Mouse (Mus musculus): ENCODE results near the gene Adgrl2.

Adgrl2 gene

GRCm38 (mm10) chr3:148921966-148922587 is 68.3 kb downstream of the Adgrl2 start:
- no peak for DNase-seq (ENCODE audit: low spot score)

- no peak for DNase-seq (ENCODE audit: low spot score)
Observed at GRCm38 (mm10) chr3:148920881-148921280, 69.5 kb downstream of the Adgrl2 start.

GRCm38 (mm10) chr3:148918425-148918824 is 71.9 kb downstream of the Adgrl2 start:
- no peak for DNase-seq (ENCODE audit: low spot score)

GRCm38 (mm10) chr3:148917837-148918236 is 72.5 kb downstream of the Adgrl2 start:
- DNase-seq (ENCODE audit: low spot score), result no peak

GRCm38 (mm10) chr3:148916226-148916625 is 74.1 kb downstream of the Adgrl2 start:
- DNase-seq (ENCODE audit: low spot score), result no peak

GRCm38 (mm10) chr3:148912944-148913684 is 77.2 kb downstream of the Adgrl2 start:
- no peak for DNase-seq (ENCODE audit: low spot score)

- no peak for DNase-seq (ENCODE audit: low spot score)
Observed at GRCm38 (mm10) chr3:148912536-148912935, 77.8 kb downstream of the Adgrl2 start.

- no peak for DNase-seq (ENCODE audit: low spot score)
Observed at GRCm38 (mm10) chr3:148907873-148908272, 82.5 kb downstream of the Adgrl2 start.

GRCm38 (mm10) chr3:148907024-148907778 is 83.2 kb downstream of the Adgrl2 start:
- DNase-seq (ENCODE audit: low spot score), result no peak

- DNase-seq (ENCODE audit: low spot score), result no peak
Observed at GRCm38 (mm10) chr3:148905906-148906779, 84.2 kb downstream of the Adgrl2 start.

GRCm38 (mm10) chr3:148905435-148905834 is 84.9 kb downstream of the Adgrl2 start:
- DNase-seq (ENCODE audit: low spot score), result no peak

- DNase-seq (ENCODE audit: low spot score), result no peak
Observed at GRCm38 (mm10) chr3:148899857-148900256, 90.5 kb downstream of the Adgrl2 start.

GRCm38 (mm10) chr3:148899416-148899815 is 90.9 kb downstream of the Adgrl2 start:
- DNase-seq (ENCODE audit: low spot score), result no peak

- no peak for DNase-seq (ENCODE audit: low spot score)
Observed at GRCm38 (mm10) chr3:148898535-148899250, 91.7 kb downstream of the Adgrl2 start.

- DNase-seq (ENCODE audit: low spot score), result no peak
Observed at GRCm38 (mm10) chr3:148896281-148896680, 94.1 kb downstream of the Adgrl2 start.

GRCm38 (mm10) chr3:148895396-148896109 is 94.8 kb downstream of the Adgrl2 start:
- no peak for DNase-seq (ENCODE audit: low spot score)

GRCm38 (mm10) chr3:148894867-148895266 is 95.5 kb downstream of the Adgrl2 start:
- no peak for DNase-seq (ENCODE audit: low spot score)

- DNase-seq (ENCODE audit: low spot score), result no peak
Observed at GRCm38 (mm10) chr3:148887902-148888301, 102.5 kb downstream of the Adgrl2 start.

GRCm38 (mm10) chr3:148886956-148887355 is 103.4 kb downstream of the Adgrl2 start:
- DNase-seq (ENCODE audit: low spot score), result no peak

- no peak for DNase-seq (ENCODE audit: low spot score)
Observed at GRCm38 (mm10) chr3:148885980-148886668, 104.2 kb downstream of the Adgrl2 start.

All from left cerebral cortex, adult 11 months (tissue).